Mouse (Mus musculus) ES-Bruce4 (cell line): ENCODE data around the gene Msrb1.

Source experiments
- CTCF ChIP-seq: IDR thresholded peaks from one replicate; pipeline ENCODE4 v1.8.1; 2011; ENCODE audit warnings: low read depth, low read length
- EP300 ChIP-seq: IDR thresholded peaks from 2 replicates; pipeline ENCODE4 v1.6.1; 2011; ENCODE audit warnings: low read depth, low read length; ENCODE audit not compliant: insufficient read depth
- POLR2A ChIP-seq: IDR thresholded peaks from one replicate; pipeline ENCODE4 v1.8.1; 2011; ENCODE audit warnings: low read length; ENCODE audit not compliant: insufficient read depth

DNA sequence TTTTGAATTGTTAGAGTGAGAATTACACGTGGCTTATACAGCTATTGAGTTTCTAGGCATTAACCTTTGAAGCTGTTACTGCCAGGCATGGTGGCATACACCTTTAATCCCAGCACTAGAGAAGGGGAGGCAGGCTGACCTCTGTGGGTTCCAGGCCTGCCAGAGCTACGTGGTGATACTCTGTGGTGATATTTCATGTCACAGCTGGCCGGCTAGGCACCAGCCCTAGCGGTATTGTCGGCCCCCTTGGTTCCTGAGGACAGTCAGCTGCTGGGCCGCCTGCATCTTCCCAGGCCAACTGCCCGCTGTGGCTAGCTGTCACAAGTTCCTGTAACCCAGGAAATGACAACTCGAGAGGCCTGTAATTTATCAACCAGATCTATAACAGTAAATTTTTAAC lies 55.7 kb downstream of the Msrb1 start:
- TF ChIP-seq CTCF (no peak), POLR2A (no peak), EP300 (no peak)
